ENCODE assay signal across 1 mouse cellular context in the genomic region with DNA sequence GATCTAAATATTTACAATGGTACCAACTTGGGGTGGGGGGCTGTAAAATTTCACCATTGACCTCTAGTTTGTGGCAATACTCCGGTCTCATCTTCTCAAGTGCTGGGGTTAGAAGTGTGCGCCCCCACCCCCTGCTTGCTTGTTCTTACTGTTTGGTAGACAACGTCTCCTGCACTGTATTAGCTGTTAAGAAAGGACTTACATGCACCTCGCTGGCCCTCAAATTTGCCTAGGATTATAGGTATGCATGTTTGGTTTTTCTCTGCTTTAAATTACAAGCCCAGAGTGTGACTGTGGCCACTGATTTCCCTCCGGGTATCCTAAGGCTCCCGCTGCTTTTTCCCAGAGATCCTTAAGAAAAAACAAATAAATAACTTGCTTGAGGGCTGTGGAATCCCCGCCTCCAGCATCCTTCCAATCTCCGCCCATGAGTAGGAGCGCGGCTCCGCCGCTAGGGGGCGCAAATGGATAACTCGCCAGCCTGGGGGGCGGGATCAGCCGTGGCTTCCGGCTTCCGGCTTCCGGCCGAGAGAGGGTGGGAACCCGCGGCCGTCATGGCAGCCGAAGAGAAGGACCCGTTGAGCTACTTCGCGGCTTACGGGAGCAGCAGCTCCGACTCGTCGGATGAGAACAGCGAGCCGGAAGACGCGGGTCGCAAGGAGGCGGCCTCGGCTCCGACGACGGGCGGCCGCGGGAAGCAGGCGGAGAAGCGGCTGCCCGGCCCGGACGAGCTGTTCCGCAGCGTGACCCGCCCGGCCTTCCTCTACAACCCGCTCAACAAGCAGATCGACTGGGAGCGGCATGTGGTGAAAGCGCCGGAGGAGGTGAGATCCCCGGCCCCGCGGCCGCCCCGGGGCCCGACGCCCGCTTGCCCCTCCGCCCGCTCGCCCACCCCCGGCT.
TF ChIP-seq lines count a peak whose summit lies in the region.

2410004B18Rik (plus strand) TSS at position 510 of the 900 bp plus-strand sequence.

TF ChIP-seq in CH12.LX, 34 proteins besides CTCF, POLR2A, EP300 and RAD21 (continued from another document):
- TF ChIP-seq IRF4 (IDR thresholded peaks at IDR 0.05; ENCODE audit: low read depth, low read length) (peak; percentile 56; the same call in 1 of the 2 replicates), MYC (IDR thresholded peaks at IDR 0.05; ENCODE audit: low read depth, low read length) (peak; percentile 30; the same call in 1 of the 2 replicates), CHD2 (IDR thresholded peaks at IDR 0.05; ENCODE audit: low read length) (no peak), USF1 (IDR thresholded peaks at IDR 0.05; ENCODE audit: low read depth, low read length) (no peak), POLR2AphosphoS2 (IDR thresholded peaks at IDR 0.05; ENCODE audit: low read depth, low read length) (peak; percentile 89), KAT2A (IDR thresholded peaks at IDR 0.05; ENCODE audit: insufficient replicate concordance, low read length) (peak; percentile 85; the same call in 1 of the 2 replicates), TBP (conservative IDR thresholded peaks at IDR 0.05; ENCODE audit: low read depth, low read length) (peak; percentile 95), SIN3A (IDR thresholded peaks at IDR 0.05; ENCODE audit: low read length) (peak; percentile 97), ELF1 (IDR thresholded peaks at IDR 0.05; ENCODE audit: low read depth, low read length) (peak; percentile 100), JUN (IDR thresholded peaks at IDR 0.05; ENCODE audit: insufficient read depth, low read depth, low read length) (no peak), NRF1 (IDR thresholded peaks at IDR 0.05; ENCODE audit: low read depth, low read length) (peak; percentile 60), UBTF (IDR thresholded peaks at IDR 0.05; ENCODE audit: low read depth, low read length) (no peak; the same call in none of the 2 replicates), HCFC1 (IDR thresholded peaks at IDR 0.05; ENCODE audit: low read depth, low read length) (peak; percentile 93), MEF2A (IDR thresholded peaks at IDR 0.05; ENCODE audit: borderline replicate concordance, low read depth, low read length) (peak; percentile 84)
